Comparison of ENCODE assay signal across 17 mouse cellular contexts in the genomic region with DNA sequence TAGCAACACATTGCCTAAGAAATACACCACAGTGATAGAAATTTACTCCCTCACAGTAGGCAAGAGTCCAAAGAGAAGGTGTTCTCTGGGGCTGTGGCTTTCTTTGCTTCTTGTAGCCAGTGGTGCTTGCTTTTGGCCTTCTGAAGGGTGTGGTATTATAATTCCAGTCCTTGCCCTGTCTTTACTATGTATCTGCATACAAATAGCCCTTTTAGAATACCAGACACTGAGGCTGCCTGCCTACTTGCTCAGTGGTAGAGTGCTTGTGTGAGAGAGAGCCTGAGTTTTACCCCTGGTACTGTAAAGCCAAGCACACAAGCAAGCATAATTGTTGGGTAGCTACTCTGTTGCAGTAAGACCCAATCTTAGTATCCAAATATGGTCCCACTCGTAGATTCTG.
"Had no signal": no experiment of that assay in that cellular context is flagged by ENCODE, and none has a peak within 500 bp of the region (broad histone marks: within the 10 kb centered on the region; RNA-seq: fewer than 3 reads in every experiment).

No protein-coding gene starts in this region.

- H3K27ac ChIP-seq: liver, embryonic 15.5 days; lung, embryonic 15.5 days; midbrain, embryonic 13.5 days; midbrain, embryonic 15.5 days; neural tube, embryonic 13.5 days; neural tube, embryonic 15.5 days had no signal

- H3K27me3 ChIP-seq: liver, embryonic 15.5 days; lung, embryonic 15.5 days; megakaryocyte, embryonic 14.5 days; midbrain, embryonic 13.5 days; midbrain, embryonic 15.5 days; neural tube, embryonic 13.5 days; neural tube, embryonic 15.5 days had no signal

- ATAC-seq: liver, postnatal 0 days; lung, postnatal 0 days; midbrain, embryonic 13.5 days; midbrain, embryonic 15.5 days had no signal

- H3K4me3 ChIP-seq: liver, embryonic 15.5 days; lung, embryonic 15.5 days; megakaryocyte, embryonic 14.5 days; midbrain, embryonic 13.5 days; midbrain, embryonic 15.5 days; neural tube, embryonic 13.5 days; neural tube, embryonic 15.5 days had no signal

- H3K9me3 ChIP-seq: liver, embryonic 15.5 days; lung, embryonic 15.5 days; megakaryocyte, embryonic 14.5 days; midbrain, embryonic 13.5 days; midbrain, embryonic 15.5 days; neural tube, embryonic 13.5 days; neural tube, embryonic 15.5 days had no signal

- H3K4me2 ChIP-seq: liver, embryonic 15.5 days; lung, embryonic 15.5 days; midbrain, embryonic 11.5 days; midbrain, embryonic 13.5 days; midbrain, embryonic 15.5 days; neural tube, embryonic 13.5 days; neural tube, embryonic 15.5 days had no signal

- H3K9ac ChIP-seq: liver, embryonic 15.5 days; liver, postnatal 0 days; lung, embryonic 15.5 days; midbrain, embryonic 13.5 days; midbrain, embryonic 15.5 days; neural tube, embryonic 13.5 days; neural tube, embryonic 15.5 days had no signal

- DNase-seq: liver, postnatal 0 days; lung, adult 2 months; lung, postnatal 14 days; lung, postnatal 4 days; right cerebral cortex, postnatal 14 days; thymus, adult 18-20 months; thymus, postnatal 14 days; thymus, postnatal 36 days had no signal

- H3K36me3 ChIP-seq: midbrain, embryonic 15.5 days had no signal
